Mouse (Mus musculus): ENCODE results near the gene Dnah7c.
"Not testable (repeated sequence)": the region's sequence is repeated elsewhere in the genome, so short reads cannot be mapped to it uniquely, and the experiment has no call there.

Gene Dnah7c

GRCm38 (mm10) chr1:46729731-46730130 is 304.3 kb downstream of the Dnah7c start:
- not testable (repeated sequence) for DNase-seq (ENCODE audit: low spot score)

GRCm38 (mm10) chr1:46733405-46734106 is 308.2 kb downstream of the Dnah7c start:
- not testable (repeated sequence) for DNase-seq (ENCODE audit: low spot score)

- DNase-seq (ENCODE audit: low spot score), result not testable (repeated sequence)
Observed at GRCm38 (mm10) chr1:46734455-46734854, 309.1 kb downstream of the Dnah7c start.

- DNase-seq (ENCODE audit: low spot score), result not testable (repeated sequence)
Observed at GRCm38 (mm10) chr1:46764600-46764999, 339.2 kb downstream of the Dnah7c start.

- DNase-seq (ENCODE audit: low spot score), result not testable (repeated sequence)
Observed at GRCm38 (mm10) chr1:46769318-46769717, 343.9 kb downstream of the Dnah7c start.

GRCm38 (mm10) chr1:46770077-46770695 is 344.8 kb downstream of the Dnah7c start:
- DNase-seq (ENCODE audit: low spot score), result not testable (repeated sequence)

- DNase-seq (ENCODE audit: low spot score), result not testable (repeated sequence)
Observed at GRCm38 (mm10) chr1:46782227-46782626, 356.8 kb downstream of the Dnah7c start.

GRCm38 (mm10) chr1:46805074-46805473 is 379.7 kb downstream of the Dnah7c start:
- DNase-seq (ENCODE audit: low spot score), result no peak

GRCm38 (mm10) chr1:46808630-46809029 is 383.2 kb downstream of the Dnah7c start:
- DNase-seq (ENCODE audit: low spot score), result not testable (repeated sequence)

- DNase-seq (ENCODE audit: low spot score), result no peak
Observed at GRCm38 (mm10) chr1:46817934-46818333, 392.5 kb downstream of the Dnah7c start.

GRCm38 (mm10) chr1:46822256-46822972 is 397.0 kb downstream of the Dnah7c start:
- DNase-seq (ENCODE audit: low spot score), result no peak

GRCm38 (mm10) chr1:46830066-46830843 is 404.9 kb downstream of the Dnah7c start:
- DNase-seq (ENCODE audit: low spot score), result no peak

- no peak for DNase-seq (ENCODE audit: low spot score)
Observed at GRCm38 (mm10) chr1:46831927-46832326, 406.5 kb downstream of the Dnah7c start.

GRCm38 (mm10) chr1:46843406-46843805 is 418.0 kb downstream of the Dnah7c start:
- no peak for DNase-seq (ENCODE audit: low spot score)

GRCm38 (mm10) chr1:46844281-46844680 is 418.9 kb downstream of the Dnah7c start:
- no peak for DNase-seq (ENCODE audit: low spot score)

- no peak for DNase-seq (ENCODE audit: low spot score)
Observed at GRCm38 (mm10) chr1:46845221-46845620, 419.8 kb downstream of the Dnah7c start.

GRCm38 (mm10) chr1:46849758-46850157 is 424.4 kb downstream of the Dnah7c start:
- peak; percentile 44 for DNase-seq (ENCODE audit: low spot score)

GRCm38 (mm10) chr1:46851586-46851985 is 426.2 kb downstream of the Dnah7c start:
- DNase-seq (ENCODE audit: low spot score), result no peak

GRCm38 (mm10) chr1:46852216-46852599 is 426.8 kb downstream of the Dnah7c start:
- DNase-seq (ENCODE audit: low spot score), result no peak

- peak; percentile 48 for DNase-seq (ENCODE audit: low spot score)
Observed at GRCm38 (mm10) chr1:46852600-46853272, 427.3 kb downstream of the Dnah7c start.

- peak; percentile 96 for DNase-seq (ENCODE audit: low spot score)
Observed at GRCm38 (mm10) chr1:46853317-46854035, 428.1 kb downstream of the Dnah7c start.

Measured in urinary bladder, postnatal 25 days (tissue).